Mouse (Mus musculus): Measurements from ENCODE around the gene Gm37240. TPM values are rescaled to one million over a fixed set of nuclear protein-coding genes. Genes with fewer than 3 reads are reported as not detected.
"Not testable (repeated sequence)": the region's sequence is repeated elsewhere in the genome, so short reads cannot be mapped to it uniquely, and the experiment has no call there.

Gene Gm37240
- total RNA-seq, 1 experiment from 2014 or later, result 0.93 TPM

DNA sequence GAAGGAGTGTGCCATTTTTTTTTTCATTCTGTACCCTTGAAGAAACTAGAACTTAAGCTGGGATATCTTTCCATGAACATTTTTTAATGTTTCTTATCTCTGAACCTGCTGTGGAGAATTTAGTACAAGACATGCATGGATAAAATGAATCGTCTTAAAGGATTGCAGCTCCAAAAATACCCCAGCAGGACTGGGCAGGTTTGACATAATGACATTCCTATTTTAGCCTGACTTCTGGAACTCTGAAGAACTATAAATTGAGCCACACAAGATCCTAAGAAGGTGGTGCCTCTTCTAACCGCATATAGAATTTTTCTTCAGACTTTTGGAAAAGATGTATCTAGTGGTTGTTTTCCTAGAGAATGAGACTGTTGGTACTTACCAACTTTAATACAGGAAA is 1294.0 kb downstream of the Gm37240 start, which contains the start of gene Tigd4:
TSS of gene Tigd4 (plus strand) at position 301 of the 400 bp plus-strand sequence.
- no peak for ATAC-seq (ENCODE audit: extremely low read depth, insufficient number of reproducible peaks, low FRiP score, poor library complexity, severe bottlenecking)

GRCm38 (mm10) chr3:84586736-84587135 is 1300.6 kb downstream of the Gm37240 start:
- no peak for ATAC-seq (ENCODE audit: extremely low read depth, insufficient number of reproducible peaks, low FRiP score, poor library complexity, severe bottlenecking)

GRCm38 (mm10) chr3:84582913-84583276 is 1304.4 kb downstream of the Gm37240 start:
- ATAC-seq (ENCODE audit: extremely low read depth, insufficient number of reproducible peaks, low FRiP score, poor library complexity, severe bottlenecking), result no peak

DNA sequence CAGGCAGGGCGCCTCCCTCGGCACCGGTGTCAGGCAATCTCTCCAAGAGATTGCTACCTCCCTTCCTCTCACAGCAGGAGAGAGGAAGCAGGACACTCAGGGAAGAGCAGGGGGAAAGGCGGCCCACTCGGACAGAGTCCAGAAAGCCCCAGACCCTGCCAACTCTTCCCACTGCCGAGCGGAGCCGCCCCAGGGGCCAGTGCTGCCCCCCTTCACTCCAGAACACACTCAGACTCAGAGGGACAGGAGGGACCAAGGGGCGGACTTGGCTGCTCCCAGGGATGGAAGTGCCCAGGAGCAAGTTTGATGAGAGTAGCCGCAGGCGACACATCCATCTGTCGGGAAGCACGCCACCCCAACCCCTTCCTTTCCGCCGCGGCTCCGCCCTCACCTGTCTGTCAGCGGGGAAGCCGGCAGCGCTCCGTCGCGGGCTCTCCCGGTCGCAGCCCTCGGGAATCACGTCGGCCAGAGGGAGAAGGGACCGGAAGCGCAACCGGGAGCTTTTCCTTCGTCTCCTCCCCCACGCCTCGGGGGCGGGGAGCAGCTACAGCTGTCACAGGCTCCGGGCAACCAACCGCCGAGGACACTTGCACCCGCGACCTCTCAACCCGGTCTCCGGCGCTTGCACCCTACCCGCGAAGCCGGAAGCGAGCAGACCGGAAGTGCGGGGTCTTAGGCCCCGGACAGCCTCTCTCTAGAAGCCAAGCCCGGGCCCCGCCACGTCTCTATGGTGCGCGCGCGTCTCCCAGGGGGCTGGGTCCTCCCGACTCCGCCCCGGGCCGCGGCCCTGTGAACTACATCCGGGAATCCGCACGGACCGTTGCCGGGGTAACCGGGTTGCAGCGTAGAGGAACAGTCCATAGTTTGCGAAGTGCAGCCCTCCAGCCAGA is 1305.0 kb downstream of the Gm37240 start, which contains the start of gene Arfip1:
TSS of gene Arfip1 (minus strand) at position 603 of the 890 bp plus-strand sequence.
- ATAC-seq (ENCODE audit: extremely low read depth, insufficient number of reproducible peaks, low FRiP score, poor library complexity, severe bottlenecking), result peak; percentile 88

- ATAC-seq (ENCODE audit: extremely low read depth, insufficient number of reproducible peaks, low FRiP score, poor library complexity, severe bottlenecking), result no peak
These were observed 1305.7 kb downstream of the Gm37240 start for GRCm38 (mm10) chr3:84581696-84582022.

GRCm38 (mm10) chr3:84580716-84581115 is 1306.6 kb downstream of the Gm37240 start:
- no peak for ATAC-seq (ENCODE audit: extremely low read depth, insufficient number of reproducible peaks, low FRiP score, poor library complexity, severe bottlenecking)

DNA sequence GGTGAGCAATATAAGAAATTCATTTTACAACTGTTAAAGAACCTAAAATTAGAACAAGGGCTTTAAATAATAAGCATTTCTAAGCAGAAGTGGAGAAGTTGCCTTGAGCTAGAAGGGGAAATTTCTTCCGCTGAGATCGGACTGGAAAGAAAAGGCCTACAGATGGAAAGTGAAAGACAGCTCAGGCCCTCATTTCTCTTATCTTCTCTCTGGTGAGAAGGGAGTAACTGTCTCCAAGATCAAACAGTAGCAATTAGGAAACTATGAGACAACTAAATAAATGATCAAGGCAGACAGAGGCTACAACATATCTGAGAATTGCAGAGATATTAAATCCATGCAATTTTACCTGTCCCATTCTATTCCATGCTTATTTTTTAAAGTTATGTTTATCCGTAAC is 1316.8 kb downstream of the Gm37240 start:
- no peak for ATAC-seq (ENCODE audit: extremely low read depth, insufficient number of reproducible peaks, low FRiP score, poor library complexity, severe bottlenecking)

- peak; percentile 39; the same call in 1 of the 2 replicates for ATAC-seq (ENCODE audit: extremely low read depth, insufficient number of reproducible peaks, low FRiP score, poor library complexity, severe bottlenecking)
These were observed 1317.7 kb downstream of the Gm37240 start for GRCm38 (mm10) chr3:84569587-84569986.

DNA sequence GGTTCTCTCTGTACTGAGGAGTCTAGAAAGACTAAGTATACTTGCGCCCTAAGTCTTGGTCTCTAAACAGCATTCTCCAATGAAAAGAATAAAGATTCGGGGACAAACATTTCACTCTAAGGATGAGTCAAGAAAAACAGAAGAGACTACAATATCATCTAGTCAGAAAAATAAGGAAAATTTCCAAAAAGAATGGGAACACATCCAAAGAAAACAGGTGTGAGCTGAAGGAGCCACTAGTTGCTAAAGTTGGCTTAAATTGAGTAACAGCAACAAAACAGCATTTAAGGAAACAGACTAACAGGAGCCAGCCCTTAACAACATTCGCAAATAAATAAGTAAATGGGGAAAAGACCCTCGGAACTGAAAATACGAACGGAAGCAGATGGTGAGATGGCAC is 1318.8 kb downstream of the Gm37240 start:
- ATAC-seq (ENCODE audit: extremely low read depth, insufficient number of reproducible peaks, low FRiP score, poor library complexity, severe bottlenecking), result no peak

DNA sequence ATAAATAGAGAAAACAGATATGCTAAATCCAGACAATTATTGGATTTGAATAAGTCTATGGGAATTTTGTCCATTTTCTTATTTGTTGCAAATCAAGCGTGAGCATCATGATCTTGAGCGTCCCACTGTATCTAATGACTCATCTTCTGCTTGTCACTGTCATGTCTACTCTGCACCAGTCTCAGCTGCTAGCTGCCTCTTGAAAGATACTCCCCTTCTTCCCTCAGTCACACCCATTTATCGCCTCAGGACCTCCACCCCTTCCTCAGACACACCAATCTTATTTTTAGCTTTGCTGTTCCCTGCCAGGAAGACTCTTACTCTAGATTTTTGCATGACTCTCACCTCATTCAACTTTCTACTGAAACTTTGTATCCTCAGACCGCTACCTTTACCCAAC is 1323.9 kb downstream of the Gm37240 start:
- no peak for ATAC-seq (ENCODE audit: extremely low read depth, insufficient number of reproducible peaks, low FRiP score, poor library complexity, severe bottlenecking)

- ATAC-seq (ENCODE audit: extremely low read depth, insufficient number of reproducible peaks, low FRiP score, poor library complexity, severe bottlenecking), result not testable (repeated sequence)
These were observed 1324.4 kb downstream of the Gm37240 start for GRCm38 (mm10) chr3:84562911-84563310.

DNA sequence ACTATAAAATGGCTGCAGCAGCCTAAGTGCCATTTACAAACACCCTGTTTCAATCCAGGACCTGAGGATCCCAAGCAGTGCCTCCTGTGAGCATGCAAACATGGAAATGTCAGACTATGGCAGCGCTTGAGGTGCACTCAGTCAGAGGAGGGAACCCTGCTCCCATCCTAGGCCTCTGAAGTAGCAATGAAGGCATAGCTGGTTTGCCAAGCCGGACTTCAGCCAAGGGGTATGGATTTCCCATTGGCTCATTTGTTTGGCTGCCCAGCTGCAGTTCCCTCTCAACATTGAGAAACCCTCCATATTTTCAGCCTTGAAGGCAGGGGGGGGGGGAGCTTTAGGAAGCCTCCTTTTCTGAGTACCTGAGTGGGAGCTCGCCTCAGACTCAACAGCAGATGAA is 1329.0 kb downstream of the Gm37240 start:
- no peak for ATAC-seq (ENCODE audit: extremely low read depth, insufficient number of reproducible peaks, low FRiP score, poor library complexity, severe bottlenecking)

GRCm38 (mm10) chr3:84555780-84556179 is 1331.5 kb downstream of the Gm37240 start:
- no peak for ATAC-seq (ENCODE audit: extremely low read depth, insufficient number of reproducible peaks, low FRiP score, poor library complexity, severe bottlenecking)

GRCm38 (mm10) chr3:84547177-84547576 is 1340.1 kb downstream of the Gm37240 start:
- peak; percentile 64 for ATAC-seq (ENCODE audit: extremely low read depth, insufficient number of reproducible peaks, low FRiP score, poor library complexity, severe bottlenecking)

DNA sequence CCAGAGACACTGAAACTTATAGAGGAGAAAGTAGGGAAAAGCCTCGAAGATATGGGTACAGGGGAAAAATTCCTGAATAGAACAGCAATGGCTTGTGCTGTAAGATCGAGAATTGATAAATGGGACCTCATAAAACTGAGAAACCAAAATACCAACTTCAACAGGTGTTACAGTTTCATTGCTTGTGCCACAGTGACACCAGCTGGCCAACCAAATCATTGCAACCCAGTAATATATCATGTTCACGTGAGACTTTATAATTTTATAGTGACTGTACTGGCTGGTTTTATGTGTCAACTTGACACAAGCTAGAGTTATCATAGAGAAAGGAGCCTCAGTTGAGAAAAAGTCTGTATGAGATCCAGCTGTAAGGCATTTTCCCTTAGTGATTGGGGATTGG is 1344.9 kb downstream of the Gm37240 start:
- peak; percentile 71 for ATAC-seq (ENCODE audit: extremely low read depth, insufficient number of reproducible peaks, low FRiP score, poor library complexity, severe bottlenecking)

DNA sequence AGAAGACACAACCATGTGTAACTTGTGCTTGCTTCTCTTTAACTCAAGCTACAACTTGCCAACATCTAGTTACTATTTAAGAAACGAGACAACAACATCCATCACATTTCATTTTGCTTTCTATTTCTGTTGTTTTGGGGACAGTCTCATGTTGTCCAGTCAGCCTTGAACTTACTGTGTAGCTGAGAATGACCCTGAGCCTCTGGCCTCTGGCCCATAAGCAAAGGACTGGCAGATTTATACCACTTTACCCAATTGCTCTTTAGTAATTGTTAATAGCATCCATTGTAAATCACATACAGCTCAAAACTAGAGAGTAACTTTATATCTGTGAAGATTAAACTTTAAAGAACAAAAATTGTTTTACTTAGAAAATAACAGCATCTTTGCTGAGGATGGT is 1345.4 kb downstream of the Gm37240 start:
- ATAC-seq (ENCODE audit: extremely low read depth, insufficient number of reproducible peaks, low FRiP score, poor library complexity, severe bottlenecking), result no peak

DNA sequence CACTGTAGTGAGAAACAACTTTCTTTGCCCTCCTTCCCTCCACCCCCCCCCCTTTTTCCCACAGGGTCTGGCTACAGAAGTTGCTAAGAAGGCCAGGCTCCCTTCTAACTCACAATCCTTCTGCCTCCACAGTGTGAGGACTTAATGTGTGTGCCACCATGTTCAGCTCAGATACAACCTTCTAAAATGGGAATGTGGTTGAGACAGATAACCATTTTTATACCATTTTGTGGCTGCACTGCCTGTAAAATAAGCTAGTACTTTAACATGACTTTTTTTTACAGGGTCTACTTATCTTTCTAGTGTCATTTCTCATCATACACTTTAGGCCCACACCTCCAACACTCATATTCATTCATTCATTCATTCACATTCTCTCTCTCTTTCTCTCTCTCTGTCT is 1346.7 kb downstream of the Gm37240 start:
- no peak for ATAC-seq (ENCODE audit: extremely low read depth, insufficient number of reproducible peaks, low FRiP score, poor library complexity, severe bottlenecking)

GRCm38 (mm10) chr3:84536987-84537386 is 1350.3 kb downstream of the Gm37240 start:
- ATAC-seq (ENCODE audit: extremely low read depth, insufficient number of reproducible peaks, low FRiP score, poor library complexity, severe bottlenecking), result no peak

DNA sequence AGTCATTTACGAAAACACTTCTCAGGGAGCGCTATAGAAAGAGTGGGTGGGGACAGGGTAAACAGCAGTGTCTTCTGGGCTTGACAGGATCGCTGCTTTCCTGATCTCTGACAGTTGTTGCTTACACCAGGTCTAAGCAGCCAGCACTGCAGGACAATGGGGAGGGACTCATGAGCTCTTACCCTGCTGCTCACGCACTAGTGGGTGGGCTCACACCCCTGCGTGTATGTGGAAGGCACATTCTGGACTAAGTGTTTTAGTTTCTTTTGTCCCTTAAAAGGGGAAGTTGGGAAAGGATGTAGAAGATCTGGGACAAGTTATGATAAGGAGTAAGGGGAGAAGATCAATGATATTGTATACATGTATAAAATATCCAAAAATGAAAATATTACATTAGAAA is 1354.1 kb downstream of the Gm37240 start:
- no peak for ATAC-seq (ENCODE audit: extremely low read depth, insufficient number of reproducible peaks, low FRiP score, poor library complexity, severe bottlenecking)

DNA sequence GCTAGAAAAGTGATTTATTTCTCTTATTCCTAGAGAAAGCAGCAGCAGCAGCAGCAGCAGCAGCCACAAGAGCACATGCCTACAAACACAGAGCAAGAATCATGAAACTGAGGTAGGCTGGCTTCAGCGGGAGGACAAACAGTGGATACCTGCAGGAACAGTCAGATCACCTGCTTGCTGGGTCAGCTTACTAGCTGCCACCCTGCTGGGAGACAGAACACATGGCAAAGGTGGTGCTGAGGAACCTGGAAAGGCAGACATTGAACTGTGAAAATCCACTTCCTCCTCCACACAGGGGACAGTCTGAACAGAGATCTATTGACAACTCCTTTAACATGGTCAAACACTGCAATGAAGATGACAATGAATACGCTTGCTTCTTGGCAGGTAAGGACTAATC is 1358.3 kb downstream of the Gm37240 start:
- no peak for ATAC-seq (ENCODE audit: extremely low read depth, insufficient number of reproducible peaks, low FRiP score, poor library complexity, severe bottlenecking)

GRCm38 (mm10) chr3:84524952-84525351 is 1362.4 kb downstream of the Gm37240 start:
- ATAC-seq (ENCODE audit: extremely low read depth, insufficient number of reproducible peaks, low FRiP score, poor library complexity, severe bottlenecking), result no peak

Data from neutrophil, adult 5-6 weeks (primary cell).